Mouse (Mus musculus): ENCODE results near the gene Tpcn2. TPM values are rescaled to one million over a fixed set of nuclear protein-coding genes. Genes with fewer than 3 reads are reported as not detected.

Gene Tpcn2
- polyA plus RNA-seq, 2 experiments from 2014 or later, result 6.0 to 8.9 TPM

GRCm38 (mm10) chr7:145146252-145146930 is 137.4 kb downstream of the Tpcn2 start:
- ATAC-seq, result no peak

GRCm38 (mm10) chr7:145143502-145144070 is 140.2 kb downstream of the Tpcn2 start:
- ATAC-seq, result no peak

GRCm38 (mm10) chr7:145140656-145141055 is 143.2 kb downstream of the Tpcn2 start:
- ATAC-seq, result no peak

- ATAC-seq, result no peak
Observed at GRCm38 (mm10) chr7:145139576-145139975, 144.2 kb downstream of the Tpcn2 start.

- no peak for ATAC-seq
Observed at GRCm38 (mm10) chr7:145139100-145139499, 144.7 kb downstream of the Tpcn2 start.

- no peak for ATAC-seq
Observed at GRCm38 (mm10) chr7:145137871-145138270, 145.9 kb downstream of the Tpcn2 start.

GRCm38 (mm10) chr7:145136831-145137230 is 147.0 kb downstream of the Tpcn2 start:
- ATAC-seq, result no peak

Other genes starting within 250 kb of the Tpcn2 start
- gene 1810010D01Rik, start 75.9 kb downstream of the Tpcn2 start, polyA plus RNA-seq (2017; shearing (Covaris generic)), result not detected
- not detected for gene Mrgprf, start 16.8 kb upstream of the Tpcn2 start, polyA plus RNA-seq (2017; shearing (Covaris generic))
- gene Mrgprd, start 30.8 kb upstream of the Tpcn2 start, polyA plus RNA-seq (2017; shearing (Covaris generic)), result not detected

All from activated CD4-positive, CD25-positive, alpha-beta regulatory T cell, adult 4 months (primary cell).